In genomic region chr11:54062086-54062752, GRCm38 (mm10) we compare ENCODE assay signal across 8 mouse cellular contexts. TPM values are rescaled to one million over a fixed set of nuclear protein-coding genes. Genes with fewer than 3 reads are reported as not detected.
DNase-seq lines count a peak whose midpoint lies in the region; ATAC-seq and TF ChIP-seq lines count a peak whose summit lies in the region.

No protein-coding gene starts in this region.

- H3K9ac ChIP-seq in heart, embryonic 11.5 days (ENCODE audit: low read depth, low read length): no peak overlapping the region
- H3K9ac ChIP-seq in CH12.LX (ENCODE audit: insufficient read depth, low read depth): no peak overlapping the region
- H3K9ac ChIP-seq in embryonic facial prominence, embryonic 12.5 days: no peak overlapping the region
- 0 out of 2 replicates have a peak overlapping the region, but pooled peaks have one; percentile 17 for H3K9ac ChIP-seq in intestine, embryonic 15.5 days

- no peak for TF ChIP-seq POLR2A in CH12.LX (IDR thresholded peaks at IDR 0.05; ENCODE audit: low read depth, low read length)

- no peak for ATAC-seq in heart, embryonic 11.5 days (replicated peaks; ENCODE audit: insufficient number of reproducible peaks, low FRiP score, low TSS enrichment)
- no peak for ATAC-seq in embryonic facial prominence, embryonic 12.5 days (ENCODE audit: insufficient number of reproducible peaks, insufficient read depth, low FRiP score, low TSS enrichment)
- no peak for ATAC-seq in intestine, embryonic 15.5 days
- no peak for ATAC-seq in erythroblast, adult 5-6 weeks (replicated peaks; ENCODE audit: low FRiP score, poor library complexity, severe bottlenecking)

- peak; percentile 78 for DNase-seq in heart, adult 18-20 months
- DNase-seq in CH12.LX (ENCODE audit: extremely low read depth): peak; percentile 26
- no peak for DNase-seq in layer of hippocampus, postnatal 14 days (ENCODE audit: low spot score in 2 of 2)
- DNase-seq in liver: no peak

- H3K27me3 ChIP-seq in heart, embryonic 11.5 days (ENCODE audit: control insufficient read depth, insufficient read depth, low read length): peaks cover 9% of the 10 kb centered on the region; the same call in 1 of the 2 replicates
- H3K27me3 ChIP-seq in CH12.LX (replicated peaks): peaks cover 2% of the 10 kb centered on the region
- no peaks in the 10 kb centered on the region for H3K27me3 ChIP-seq in embryonic facial prominence, embryonic 12.5 days
- H3K27me3 ChIP-seq in intestine, embryonic 15.5 days (replicated peaks): no peaks in the 10 kb centered on the region

- dilution Hi-C loops in CH12.LX (cut with MboI; ENCODE audit: extremely low pct_ligation_motif_present, extremely low pct_unique_long_range_greater_than_20kb, low sequenced_read_pairs): no loop called here

- H3K4me3 ChIP-seq in heart, embryonic 11.5 days (ENCODE audit: low read depth, low read length): no peak overlapping the region
- no peak overlapping the region for H3K4me3 ChIP-seq in CH12.LX (replicated peaks in 1 of 3; ENCODE audit: low read depth in 2 of 3, low read length in 2 of 3, poor library complexity in 1 of 3)
- H3K4me3 ChIP-seq in embryonic facial prominence, embryonic 12.5 days: no peak overlapping the region
- no peak overlapping the region for H3K4me3 ChIP-seq in intestine, embryonic 15.5 days (replicated peaks)

- H3K4me2 ChIP-seq in heart, embryonic 11.5 days: no peak overlapping the region
- no peak overlapping the region for H3K4me2 ChIP-seq in CH12.LX (ENCODE audit: insufficient read depth, low read depth, poor library complexity, severe bottlenecking)
- no peak overlapping the region for H3K4me2 ChIP-seq in embryonic facial prominence, embryonic 12.5 days (replicated peaks)
- no peak overlapping the region for H3K4me2 ChIP-seq in intestine, embryonic 15.5 days (replicated peaks)

- in situ Hi-C loops in CH12.LX (cut with MboI; ENCODE audit: low pct_ligation_motif_present, low pct_unique_long_range_greater_than_20kb, low sequenced_read_pairs): no loop called here

- H3K4me1 ChIP-seq in heart, embryonic 11.5 days (ENCODE audit: control insufficient read depth, insufficient read depth, low read length): peaks cover 25% of the 10 kb centered on the region
- peaks cover 3 to 14% of the 10 kb centered on the region in 2 experiments; a peak in 3 of 4 replicates for H3K4me1 ChIP-seq in CH12.LX (ENCODE audit: control insufficient read depth in 1 of 2, insufficient read depth in 2 of 2)
- H3K4me1 ChIP-seq in embryonic facial prominence, embryonic 12.5 days: peaks cover 70% of the 10 kb centered on the region
- H3K4me1 ChIP-seq in intestine, embryonic 15.5 days (replicated peaks): peaks cover 68% of the 10 kb centered on the region

- 78% methylated on average over 12 of the region's 12 CpGs for WGBS in heart, embryonic 11.5 days (ENCODE audit: insufficient replicate concordance)
- 80% methylated on average over 12 of the region's 12 CpGs for WGBS in embryonic facial prominence, embryonic 12.5 days
- whole genome bisulfite sequencing in intestine, embryonic 15.5 days: 69% methylated on average over 12 of the region's 12 CpGs

- TF ChIP-seq CTCF in CH12.LX (conservative IDR thresholded peaks at IDR 0.05 in 1 of 2, IDR thresholded peaks at IDR 0.05 in 1 of 2; ENCODE audit: low read depth in 2 of 2, low read length in 2 of 2): no peak

- no peak overlapping the region for H3K27ac ChIP-seq in heart, embryonic 11.5 days (ENCODE audit: low read depth, low read length)
- H3K27ac ChIP-seq in CH12.LX (ENCODE audit: insufficient read depth, low read depth): no peak overlapping the region
- H3K27ac ChIP-seq in embryonic facial prominence, embryonic 12.5 days: peak overlapping the region; percentile 65; the same call in 1 of the 2 replicates
- 0 out of 2 replicates have a peak overlapping the region, but pooled peaks have one; percentile 22 for H3K27ac ChIP-seq in intestine, embryonic 15.5 days

- H3K36me3 ChIP-seq in heart, embryonic 11.5 days (ENCODE audit: control insufficient read depth, insufficient read depth, low read length): no peaks in the 10 kb centered on the region
- no peaks in the 10 kb centered on the region for H3K36me3 ChIP-seq in CH12.LX (replicated peaks in 1 of 2; ENCODE audit: control insufficient read depth in 1 of 2, insufficient read depth in 1 of 2, low read length in 1 of 2)
- peaks cover 36% of the 10 kb centered on the region for H3K36me3 ChIP-seq in embryonic facial prominence, embryonic 12.5 days
- no peaks in the 10 kb centered on the region for H3K36me3 ChIP-seq in intestine, embryonic 15.5 days

- H3K9me3 ChIP-seq in heart, embryonic 11.5 days (replicated peaks; ENCODE audit: control insufficient read depth, low read length): no peaks in the 10 kb centered on the region
- H3K9me3 ChIP-seq in CH12.LX (replicated peaks; ENCODE audit: low read length): no peaks in the 10 kb centered on the region
- no peaks in the 10 kb centered on the region for H3K9me3 ChIP-seq in embryonic facial prominence, embryonic 12.5 days
- H3K9me3 ChIP-seq in intestine, embryonic 15.5 days: no peaks in the 10 kb centered on the region

- TF ChIP-seq EP300 in CH12.LX (IDR thresholded peaks at IDR 0.05; ENCODE audit: low read length): no peak

- no peaks in the 10 kb centered on the region for H3K79me2 ChIP-seq in CH12.LX (replicated peaks; ENCODE audit: control insufficient read depth, extremely low read depth, insufficient read depth, poor library complexity, severe bottlenecking)

- no peak for TF ChIP-seq RAD21 in CH12.LX (IDR thresholded peaks at IDR 0.05; ENCODE audit: low read depth, low read length)

TF ChIP-seq in CH12.LX, 34 proteins besides CTCF, POLR2A, EP300 and RAD21 (continues in another document):
- TF ChIP-seq MAZ (IDR thresholded peaks at IDR 0.05; ENCODE audit: low read depth, low read length): no peak
- TF ChIP-seq IRF4 (IDR thresholded peaks at IDR 0.05; ENCODE audit: low read depth, low read length): no peak
- TF ChIP-seq ZMIZ1 (IDR thresholded peaks at IDR 0.05; ENCODE audit: low read depth, low read length): no peak
- TF ChIP-seq SMC3 (IDR thresholded peaks at IDR 0.05; ENCODE audit: low read depth, low read length): no peak
- no peak for TF ChIP-seq MEF2A (IDR thresholded peaks at IDR 0.05; ENCODE audit: borderline replicate concordance, low read depth, low read length)
- no peak for TF ChIP-seq CHD1 (IDR thresholded peaks at IDR 0.05; ENCODE audit: low read depth, low read length)
- no peak for TF ChIP-seq ETS1 (conservative IDR thresholded peaks at IDR 0.05; ENCODE audit: low read depth, low read length)
- TF ChIP-seq USF1 (IDR thresholded peaks at IDR 0.05; ENCODE audit: low read depth, low read length): no peak
- TF ChIP-seq E2F4 (IDR thresholded peaks at IDR 0.05; ENCODE audit: insufficient replicate concordance, low read depth, low read length): no peak
- TF ChIP-seq NRF1 (IDR thresholded peaks at IDR 0.05; ENCODE audit: low read depth, low read length): no peak
- TF ChIP-seq ZKSCAN1 (IDR thresholded peaks at IDR 0.05; ENCODE audit: borderline replicate concordance, low read depth, low read length): no peak
- TF ChIP-seq TCF12 (IDR thresholded peaks at IDR 0.05; ENCODE audit: low read depth, low read length): no peak
- no peak for TF ChIP-seq JUND (conservative IDR thresholded peaks at IDR 0.05; ENCODE audit: low read depth, low read length)
- TF ChIP-seq SIN3A (IDR thresholded peaks at IDR 0.05; ENCODE audit: low read length): no peak
- no peak for TF ChIP-seq ELF1 (IDR thresholded peaks at IDR 0.05; ENCODE audit: low read depth, low read length)
- no peak for TF ChIP-seq KAT2A (IDR thresholded peaks at IDR 0.05; ENCODE audit: insufficient replicate concordance, low read length)
- TF ChIP-seq ZNF384 (IDR thresholded peaks at IDR 0.05; ENCODE audit: low read depth, low read length): no peak

RNA-seq across cellular contexts. Expression of gene Pdlim4, which starts 6.6 kb away (rescaled TPM):
- 10 to 100 TPM; 30.2 to 31.9 TPM for total RNA-seq in heart, adult 18-20 months (2021)
- polyA plus RNA-seq in heart, embryonic 11.5 days (2014; fragmentation: Nextera tagmentation; extraction: Ambion mirVana): 8.6 and 12.0 TPM in 2 replicates
- total RNA-seq in CH12.LX (2012; rRNA removed) (not detected in 2 replicates), CH12.LX (2014; rRNA removed) (not detected in 2 replicates)
- polyA plus RNA-seq in CH12.LX (2012; ENCODE audit: insufficient read length, low read depth): not detected in 2 replicates
- 144 and 146 TPM in 2 replicates for polyA plus RNA-seq in embryonic facial prominence, embryonic 12.5 days (2016; fragmentation: Nextera tagmentation; extraction: Ambion mirVana)
- polyA plus RNA-seq in intestine, embryonic 15.5 days (2015; fragmentation: Nextera tagmentation; extraction: Ambion mirVana): 35.9 and 42.1 TPM in 2 replicates
- 2.1 and 15.6 TPM in 2 replicates for total RNA-seq in erythroblast, adult 5-6 weeks (2015; ENCODE audit: low replicate concordance)
- total RNA-seq in erythroblast, adult 5-6 weeks (2017; ENCODE audit: low replicate concordance): 0.56 TPM in 1 of 2 replicates, not detected in the other
- total RNA-seq in layer of hippocampus, postnatal 14 days (2021): 10 to 100 TPM; 17.7 to 17.9 TPM

RNA-seq across cellular contexts. Expression of gene Slc22a4, which starts 34.3 kb away (rescaled TPM):
- total RNA-seq in heart, adult 18-20 months (2021): 1 to 10 TPM; 4.6 to 5.8 TPM
- polyA plus RNA-seq in heart, embryonic 11.5 days (2014; fragmentation: Nextera tagmentation; extraction: Ambion mirVana): 4.0 and 5.4 TPM in 2 replicates
- not detected in 2 replicates for total RNA-seq in CH12.LX (2012; rRNA removed)
- not detected in 2 replicates for total RNA-seq in CH12.LX (2014; rRNA removed)
- polyA plus RNA-seq in CH12.LX (2012; ENCODE audit: insufficient read length, low read depth): not detected in 2 replicates
- polyA plus RNA-seq in embryonic facial prominence, embryonic 12.5 days (2016; fragmentation: Nextera tagmentation; extraction: Ambion mirVana): 2.0 and 2.9 TPM in 2 replicates
- polyA plus RNA-seq in intestine, embryonic 15.5 days (2015; fragmentation: Nextera tagmentation; extraction: Ambion mirVana): 0.72 and 1.4 TPM in 2 replicates
- 154 and 157 TPM in 2 replicates for total RNA-seq in erythroblast, adult 5-6 weeks (2015; ENCODE audit: low replicate concordance)
- total RNA-seq in erythroblast, adult 5-6 weeks (2017; ENCODE audit: low replicate concordance): 202 and 262 TPM in 2 replicates
- 1 to 10 TPM; 7.2 to 7.3 TPM for total RNA-seq in layer of hippocampus, postnatal 14 days (2021)

RNA-seq across cellular contexts. Expression of gene P4ha2, which starts 37.7 kb away (rescaled TPM):
- 10 to 100 TPM; 55.4 to 77.7 TPM for total RNA-seq in heart, adult 18-20 months (2021)
- 51.6 and 61.3 TPM in 2 replicates for polyA plus RNA-seq in heart, embryonic 11.5 days (2014; fragmentation: Nextera tagmentation; extraction: Ambion mirVana)
- total RNA-seq in CH12.LX (2012; rRNA removed): 5.0 and 10.0 TPM in 2 replicates
- 7.9 and 10.1 TPM in 2 replicates for total RNA-seq in CH12.LX (2014; rRNA removed)
- polyA plus RNA-seq in CH12.LX (2012; ENCODE audit: insufficient read length, low read depth): 3.6 and 4.2 TPM in 2 replicates
- 56.8 and 59.7 TPM in 2 replicates for polyA plus RNA-seq in embryonic facial prominence, embryonic 12.5 days (2016; fragmentation: Nextera tagmentation; extraction: Ambion mirVana)
- polyA plus RNA-seq in intestine, embryonic 15.5 days (2015; fragmentation: Nextera tagmentation; extraction: Ambion mirVana): 41.8 and 44.8 TPM in 2 replicates
- 0.84 TPM in 1 of 2 replicates, not detected in the other for total RNA-seq in erythroblast, adult 5-6 weeks (2015; ENCODE audit: low replicate concordance)
- total RNA-seq in erythroblast, adult 5-6 weeks (2017; ENCODE audit: low replicate concordance): 0.84 TPM in 1 of 2 replicates, not detected in the other
- total RNA-seq in layer of hippocampus, postnatal 14 days (2021): 10 to 100 TPM; 21.1 to 22.4 TPM

Comparison
In these comparisons a context has a peak if more than half of its experiments do, and no peak if none do; other contexts are left out.
1. DNase-seq: peak in heart, adult 18-20 months (2 of 2) and CH12.LX (single experiment); none in layer of hippocampus, postnatal 14 days (0 of 2) and liver (single experiment).
2. H3K27ac ChIP-seq: peak in embryonic facial prominence, embryonic 12.5 days (single experiment) and intestine, embryonic 15.5 days (single experiment); none in heart, embryonic 11.5 days (single experiment) and CH12.LX (single experiment).
3. RNA of gene Slc22a4, which starts 34.3 kb away (total RNA-seq): 154 to 262 TPM in erythroblast, adult 5-6 weeks; 7.2 to 7.3 TPM in layer of hippocampus, postnatal 14 days, 4.6 to 5.8 TPM in heart, adult 18-20 months and not detected in CH12.LX; every median in the first group is over 10 times any median in the second.